Mouse (Mus musculus) G1E (cell line): Measurements from ENCODE around the gene Ndufa4l2.

ENCODE experiments used
- CTCF ChIP-seq: IDR thresholded peaks from 2 replicates; pipeline ENCODE4 v1.5.1; 2012; ENCODE audit warnings: low read depth, low read length, inconsistent platforms, mixed read lengths
- GATA1 ChIP-seq: IDR thresholded peaks from 2 replicates; pipeline ENCODE4 v1.6.1; 2012; ENCODE audit warnings: borderline replicate concordance, low read length, inconsistent platforms, mixed read lengths
- GATA2 ChIP-seq: IDR thresholded peaks from 2 replicates; pipeline ENCODE4 v1.6.1; 2012; ENCODE audit warnings: low read depth, low read length, inconsistent platforms, borderline replicate concordance
- TAL1 ChIP-seq: conservative IDR thresholded peaks from 2 replicates; pipeline ENCODE4 v1.6.1; 2012; ENCODE audit warnings: low read depth, low read length, inconsistent platforms, mixed read lengths

GRCm38 (mm10) chr10:127557397-127557796 is 42.6 kb downstream of the Ndufa4l2 start:
- TF ChIP-seq CTCF (no peak), GATA1 (no peak), GATA2 (no peak), TAL1 (no peak)
